Mouse (Mus musculus) embryonic fibroblast, embryonic 13.5 days (primary cell): Measurements from ENCODE around the gene Zfpm1.

Source experiments
- CTCF ChIP-seq: IDR thresholded peaks from 2 replicates; pipeline ENCODE4 v1.5.1; 2011; ENCODE audit warnings: mild to moderate bottlenecking, control low read depth, low read length, moderate library complexity, borderline replicate concordance; ENCODE audit not compliant: insufficient read depth
- POLR2A ChIP-seq: IDR thresholded peaks from 2 replicates; pipeline ENCODE4 v1.6.1; 2011; ENCODE audit warnings: low read depth, mild to moderate bottlenecking, control low read depth, low read length, moderate library complexity

DNA sequence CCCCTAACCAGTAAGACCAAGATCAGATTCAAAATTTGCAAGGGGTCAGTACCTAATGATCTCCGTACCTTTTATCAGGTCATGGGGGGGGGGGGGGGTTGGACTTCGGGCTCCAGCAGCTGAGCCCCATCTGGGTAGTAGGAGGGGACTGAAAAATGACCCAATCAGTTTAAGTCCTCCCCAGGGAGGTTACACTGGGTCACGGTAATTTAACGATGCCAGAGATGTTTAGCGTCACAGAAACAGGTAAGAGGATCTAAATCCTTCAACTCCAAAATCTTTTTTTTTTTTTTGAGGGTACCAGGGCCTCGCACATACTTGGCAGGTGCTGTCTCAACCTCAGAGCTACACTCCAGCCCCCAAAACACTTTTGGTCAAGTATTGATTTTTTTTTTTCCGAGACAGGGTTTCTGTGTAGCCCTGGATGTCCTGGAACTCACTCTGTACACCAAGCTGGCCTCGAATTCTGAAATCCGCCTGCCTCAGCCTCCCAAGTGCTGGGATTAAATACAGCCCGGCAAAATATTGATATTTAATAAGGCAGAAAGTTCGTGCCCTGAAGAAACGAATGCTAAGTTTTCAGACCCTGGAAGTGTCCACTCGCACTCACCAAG is 93.9 kb downstream of the Zfpm1 start:
- TF ChIP-seq POLR2A (no peak), CTCF (no peak)
